Mouse (Mus musculus): Measurements from ENCODE around the gene Tmem95. TPM values are rescaled to one million over a fixed set of nuclear protein-coding genes. Genes with fewer than 3 reads are reported as not detected.
A peak's percentile ranks its signal among the peaks of the same experiment; 100 is the strongest.

Gene Tmem95
- total and polyA plus RNA-seq, 3 experiments: not detected

DNA sequence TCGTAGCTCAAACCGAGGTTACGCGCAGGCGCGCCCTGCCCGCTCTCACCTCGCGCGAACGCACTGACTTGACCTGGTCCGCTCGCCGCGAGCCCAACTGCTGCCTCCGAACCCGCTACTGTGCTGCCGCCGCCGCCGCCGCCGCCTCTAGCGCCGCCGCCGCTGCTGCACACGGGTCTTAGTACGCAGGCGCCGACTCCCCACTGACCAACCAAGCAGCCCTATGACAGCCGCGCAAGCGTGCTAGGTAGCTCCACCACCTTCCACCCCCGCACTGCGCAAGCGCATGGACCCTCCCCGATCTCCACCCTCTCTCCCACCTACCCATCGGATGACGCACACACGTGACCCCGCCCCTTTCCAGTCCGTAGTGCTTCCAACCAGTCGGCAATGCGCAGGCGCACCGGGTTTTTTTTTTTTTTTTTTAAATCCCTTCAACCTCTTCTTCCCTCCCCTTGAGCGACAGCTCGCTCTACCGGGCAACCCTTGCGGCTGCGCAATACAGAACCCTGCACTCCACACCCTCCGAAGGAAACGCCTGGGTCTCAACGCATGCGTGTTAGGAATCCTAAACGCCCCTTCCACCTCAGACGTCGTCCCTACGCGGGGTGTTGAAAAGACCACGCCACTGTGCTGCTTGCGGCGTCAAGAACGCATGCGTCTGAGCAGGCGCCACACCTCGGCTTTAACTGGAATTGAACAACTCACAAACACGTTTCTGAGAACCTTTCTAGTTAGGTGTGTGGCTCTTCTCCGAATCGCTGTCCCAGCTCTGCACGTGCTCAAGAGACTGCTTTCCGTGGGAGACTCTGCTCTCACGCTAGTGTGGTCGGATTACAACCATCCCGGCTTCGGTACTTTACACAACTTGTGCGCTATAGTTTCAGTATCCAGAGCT is 43.5 kb upstream of the Tmem95 start, which contains the start of gene Eif5a:
Gene Eif5a (minus strand): TSS at position 845 of the 898 bp plus-strand sequence.
- Histone ChIP-seq H3K79me2 (replicated peaks; ENCODE audit: control insufficient read depth, extremely low read depth, insufficient read depth, poor library complexity, severe bottlenecking) (peaks cover 47% of the 10 kb centered on the region), H3K9me3 (replicated peaks; ENCODE audit: low read length) (no peaks in the 10 kb centered on the region), H3K4me1 (ENCODE audit: control insufficient read depth in 1 of 2, insufficient read depth in 2 of 2) (peaks cover 10 to 41% of the 10 kb centered on the region in 2 experiments), H3K4me2 (ENCODE audit: insufficient read depth, low read depth, poor library complexity, severe bottlenecking) (peak within 1 kb of the TSS; percentile 94), H3K27ac (ENCODE audit: insufficient read depth, low read depth) (peak within 1 kb of the TSS; percentile 94), H3K27me3 (replicated peaks) (no peaks in the 10 kb centered on the region), H3K36me3 (replicated peaks in 1 of 2; ENCODE audit: control insufficient read depth in 1 of 2, insufficient read depth in 1 of 2, low read length in 1 of 2) (peaks cover 26 to 31% of the 10 kb centered on the region in 2 experiments), H3K4me3 (replicated peaks in 1 of 3; ENCODE audit: low read depth in 2 of 3, low read length in 2 of 3, poor library complexity in 1 of 3) (peak within 1 kb of the TSS; percentile 90 to 99 (median 95)), H3K9ac (ENCODE audit: insufficient read depth, low read depth) (peak within 1 kb of the TSS; percentile 97)
- TF ChIP-seq MAFK (IDR thresholded peaks at IDR 0.05; ENCODE audit: insufficient replicate concordance, low read length) (no peak), MEF2A (IDR thresholded peaks at IDR 0.05; ENCODE audit: borderline replicate concordance, low read depth, low read length) (peak; percentile 84), CHD1 (IDR thresholded peaks at IDR 0.05; ENCODE audit: low read depth, low read length) (no peak; the same call in 1 of the 2 replicates), JUN (IDR thresholded peaks at IDR 0.05; ENCODE audit: insufficient read depth, low read depth, low read length) (peak; percentile 38; the same call in 1 of the 2 replicates), RAD21 (IDR thresholded peaks at IDR 0.05; ENCODE audit: low read depth, low read length) (no peak; the same call in 1 of the 2 replicates), POLR2A (IDR thresholded peaks at IDR 0.05; ENCODE audit: low read depth, low read length) (peak; percentile 98), JUND (conservative IDR thresholded peaks at IDR 0.05; ENCODE audit: low read depth, low read length) (no peak), ELF1 (IDR thresholded peaks at IDR 0.05; ENCODE audit: low read depth, low read length) (peak; percentile 87), NRF1 (IDR thresholded peaks at IDR 0.05; ENCODE audit: low read depth, low read length) (peak; percentile 85), HCFC1 (IDR thresholded peaks at IDR 0.05; ENCODE audit: low read depth, low read length) (peak; percentile 76), USF2 (conservative IDR thresholded peaks at IDR 0.05; ENCODE audit: low read depth, low read length) (peak; percentile 92), TBP (conservative IDR thresholded peaks at IDR 0.05; ENCODE audit: low read depth, low read length) (peak; percentile 93), KAT2A (IDR thresholded peaks at IDR 0.05; ENCODE audit: insufficient replicate concordance, low read length) (0 out of 2 replicates have a peak, but pooled peaks have one; percentile 74), E2F4 (IDR thresholded peaks at IDR 0.05; ENCODE audit: insufficient replicate concordance, low read depth, low read length) (peak; percentile 80; the same call in 1 of the 2 replicates), RCOR1 (conservative IDR thresholded peaks at IDR 0.05; ENCODE audit: low read depth, low read length) (peak; percentile 93), GABPA (IDR thresholded peaks at IDR 0.05; ENCODE audit: insufficient replicate concordance, low read depth, low read length) (no peak), MAX (IDR thresholded peaks at IDR 0.05; ENCODE audit: low read length) (peak; percentile 99), MYC (IDR thresholded peaks at IDR 0.05; ENCODE audit: low read depth, low read length) (peak; percentile 100), BHLHE40 (IDR thresholded peaks at IDR 0.05; ENCODE audit: low read depth, low read length) (peak; percentile 99), EP300 (IDR thresholded peaks at IDR 0.05; ENCODE audit: low read length) (no peak), UBTF (IDR thresholded peaks at IDR 0.05; ENCODE audit: low read depth, low read length) (peak; percentile 68; the same call in 1 of the 2 replicates), ETS1 (conservative IDR thresholded peaks at IDR 0.05; ENCODE audit: low read depth, low read length) (peak; percentile 60), ZNF384 (IDR thresholded peaks at IDR 0.05; ENCODE audit: low read depth, low read length) (peak; percentile 100), ZKSCAN1 (IDR thresholded peaks at IDR 0.05; ENCODE audit: borderline replicate concordance, low read depth, low read length) (no peak), CHD2 (IDR thresholded peaks at IDR 0.05; ENCODE audit: low read length) (no peak), ZMIZ1 (IDR thresholded peaks at IDR 0.05; ENCODE audit: low read depth, low read length) (peak; percentile 97), TCF12 (IDR thresholded peaks at IDR 0.05; ENCODE audit: low read depth, low read length) (peak; percentile 85), IRF4 (IDR thresholded peaks at IDR 0.05; ENCODE audit: low read depth, low read length) (peak; percentile 18; the same call in 1 of the 2 replicates), SMC3 (IDR thresholded peaks at IDR 0.05; ENCODE audit: low read depth, low read length) (peak; percentile 37; the same call in 1 of the 2 replicates), SIN3A (IDR thresholded peaks at IDR 0.05; ENCODE audit: low read length) (peak; percentile 98), PAX5 (IDR thresholded peaks at IDR 0.05; ENCODE audit: low read length) (no peak), CTCF (conservative IDR thresholded peaks at IDR 0.05 in 1 of 2, IDR thresholded peaks at IDR 0.05 in 1 of 2; ENCODE audit: low read depth in 2 of 2, low read length in 2 of 2) (peak; percentile 20 to 72; a peak in 3 of 4 replicates), POLR2AphosphoS2 (IDR thresholded peaks at IDR 0.05; ENCODE audit: low read depth, low read length) (peak; percentile 99), NELFE (IDR thresholded peaks at IDR 0.05; ENCODE audit: low read depth, low read length) (peak; percentile 99), USF1 (IDR thresholded peaks at IDR 0.05; ENCODE audit: low read depth, low read length) (peak; percentile 94), ZC3H11A (IDR thresholded peaks at IDR 0.05; ENCODE audit: low read depth, low read length) (no peak), MAZ (IDR thresholded peaks at IDR 0.05; ENCODE audit: low read depth, low read length) (peak; percentile 88), MXI1 (IDR thresholded peaks at IDR 0.05; ENCODE audit: low read depth, low read length) (peak; percentile 99)
- dilution Hi-C loops (cut with MboI; ENCODE audit: extremely low pct_ligation_motif_present, extremely low pct_unique_long_range_greater_than_20kb, low sequenced_read_pairs): no loop called here
- DNase-seq (ENCODE audit: extremely low read depth): peak; percentile 100
- in situ Hi-C loops (cut with MboI; ENCODE audit: low pct_ligation_motif_present, low pct_unique_long_range_greater_than_20kb, low sequenced_read_pairs): no loop called here

Data from CH12.LX (cell line).